Mouse (Mus musculus) thymus, postnatal 10 days (tissue): ENCODE results near the gene Sertad1.
A peak's percentile ranks its signal among the peaks of the same experiment; 100 is the strongest.

Experiments used
- DNase-seq, 2 experiments: peaks; one replicate each; pipeline ENCODE4 v3.0.0; 2021; ENCODE audit warnings: low spot score in 2 of 2

Sertad1 gene

DNA sequence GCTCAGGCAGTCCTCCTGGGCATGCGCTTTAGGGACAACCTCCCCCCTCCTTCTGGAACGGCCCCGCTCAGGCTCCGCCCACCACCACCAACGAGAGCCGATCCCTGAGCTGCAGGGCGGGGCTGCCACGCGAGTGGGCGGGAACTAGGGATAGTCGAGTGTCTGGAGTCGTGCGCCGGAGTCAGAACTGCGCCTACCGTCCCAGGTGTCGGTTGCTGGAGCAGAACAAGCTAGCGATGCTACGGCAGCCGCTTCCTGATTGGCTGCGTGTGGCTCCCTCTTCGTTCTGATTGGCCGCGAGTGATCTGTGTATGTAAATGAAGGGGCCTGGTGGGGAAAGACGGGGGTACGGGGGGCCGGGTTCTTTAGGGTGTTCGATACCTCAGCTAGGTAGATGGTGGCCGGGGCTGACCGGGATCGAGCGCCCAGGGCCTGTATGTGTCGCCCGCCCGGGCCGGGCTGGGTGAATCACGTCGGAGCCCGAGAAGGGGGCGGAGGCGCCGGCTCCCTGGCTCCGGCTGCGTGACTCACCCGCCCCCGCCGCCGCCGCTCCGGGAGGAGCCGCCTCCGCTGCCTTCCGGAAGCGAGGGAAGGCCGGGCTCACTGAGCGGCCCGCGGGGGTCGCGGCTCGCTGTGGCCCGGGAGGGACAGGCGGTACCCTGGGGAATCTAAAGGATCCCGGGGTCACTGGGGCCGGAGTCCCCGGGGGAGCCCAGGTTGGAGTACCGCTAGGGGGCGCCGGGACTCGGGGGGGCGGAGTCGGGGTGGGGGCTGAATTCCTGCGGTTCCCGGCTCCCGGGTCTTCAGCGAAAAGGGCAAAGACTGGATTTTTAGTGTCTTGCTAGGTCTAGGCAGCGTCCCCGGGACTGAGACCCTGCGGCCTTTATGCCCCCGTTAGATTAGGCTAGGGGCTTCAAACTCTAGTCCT is at the start of gene Sertad1:
TSS of gene Sertad1 (plus strand) at position 141 of the 928 bp plus-strand sequence.
- peak; percentile 99 to 100 for DNase-seq

- peak; percentile 21 to 34 for DNase-seq
Observed at GRCm38 (mm10) chr7:27437544-27437943, 49.2 kb upstream of the Sertad1 start.

DNA sequence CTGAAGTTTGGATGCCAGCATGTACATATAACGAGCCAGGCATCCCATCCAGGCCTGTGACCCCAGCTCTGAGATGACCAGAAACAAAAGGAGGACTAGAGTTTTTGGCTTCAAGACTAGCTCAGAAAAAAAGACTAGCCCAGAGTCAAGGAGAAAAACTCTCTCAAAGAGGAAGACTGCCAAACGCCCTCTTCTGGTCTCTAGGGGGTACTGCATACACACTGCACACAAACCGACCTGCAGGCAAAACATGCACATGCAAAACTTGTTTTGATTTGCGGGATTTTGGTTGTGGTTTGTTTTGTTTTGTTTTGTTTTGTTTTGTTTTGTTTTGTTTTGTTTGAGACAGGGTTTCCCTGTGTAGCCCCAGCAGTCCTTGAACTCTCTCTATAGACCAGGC is 46.7 kb upstream of the Sertad1 start:
- DNase-seq, result no peak

GRCm38 (mm10) chr7:27446051-27446450 is 40.7 kb upstream of the Sertad1 start:
- no peak for DNase-seq

GRCm38 (mm10) chr7:27446521-27447418 is 39.9 kb upstream of the Sertad1 start:
- no peak for DNase-seq

GRCm38 (mm10) chr7:27447419-27448286 is 39.1 kb upstream of the Sertad1 start, which contains the start of the genes Sptbn4 and Blvrb:
Gene Sptbn4, minus strand, starts transcription at chr7:27447686.
Gene Blvrb, plus strand, starts transcription at chr7:27447978.
- DNase-seq, result peak; percentile 95 to 98

DNA sequence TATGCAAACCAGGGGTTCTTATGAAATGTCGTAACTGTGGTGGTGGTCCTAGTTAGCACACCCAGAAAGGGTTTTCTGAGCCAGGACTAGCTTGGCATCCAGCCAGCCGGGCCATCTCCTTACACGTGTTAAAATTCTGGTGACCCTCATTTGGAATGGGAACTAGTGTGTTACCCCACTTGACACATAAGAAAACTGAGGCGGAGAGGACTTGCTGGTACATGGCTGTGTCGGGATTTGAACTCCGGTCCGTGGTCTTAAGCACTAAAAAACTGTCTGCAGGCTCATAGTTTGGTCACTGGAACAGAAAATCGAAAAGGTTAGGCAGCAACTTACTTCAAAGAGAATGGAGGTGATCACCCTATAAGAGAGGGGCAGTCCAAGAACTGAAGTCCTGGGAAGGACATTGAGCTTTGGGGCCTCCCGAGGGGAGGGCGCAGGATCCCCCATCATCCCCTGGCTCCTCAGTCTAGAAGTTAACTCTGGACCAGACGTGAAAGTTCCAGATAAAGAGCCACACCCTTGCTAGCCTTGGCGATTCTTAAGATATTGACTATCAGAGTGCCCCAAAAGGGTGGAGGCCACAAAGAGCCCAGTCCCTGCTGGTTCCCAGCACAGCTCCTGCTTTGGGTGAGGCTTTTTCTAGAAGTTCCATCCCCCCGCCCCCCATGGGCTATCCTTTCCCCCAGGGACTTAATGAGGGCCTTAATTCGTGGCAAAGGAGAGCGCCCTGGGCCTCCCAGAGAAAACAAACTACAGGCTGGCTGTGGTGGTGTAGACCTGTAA is 38.1 kb upstream of the Sertad1 start:
- DNase-seq, result no peak

- peak; percentile 20 to 47 for DNase-seq
Observed at GRCm38 (mm10) chr7:27449256-27449862, 37.4 kb upstream of the Sertad1 start.

- no peak for DNase-seq
Observed at GRCm38 (mm10) chr7:27451359-27451758, 35.4 kb upstream of the Sertad1 start.

GRCm38 (mm10) chr7:27452206-27452770 is 34.4 kb upstream of the Sertad1 start:
- no peak for DNase-seq

GRCm38 (mm10) chr7:27454461-27455121 is 32.1 kb upstream of the Sertad1 start:
- no peak for DNase-seq

GRCm38 (mm10) chr7:27455273-27455672 is 31.4 kb upstream of the Sertad1 start:
- no peak for DNase-seq

GRCm38 (mm10) chr7:27458614-27459013 is 28.1 kb upstream of the Sertad1 start:
- DNase-seq, result no peak

- DNase-seq, result no peak
Observed at GRCm38 (mm10) chr7:27459640-27460039, 27.1 kb upstream of the Sertad1 start.

DNA sequence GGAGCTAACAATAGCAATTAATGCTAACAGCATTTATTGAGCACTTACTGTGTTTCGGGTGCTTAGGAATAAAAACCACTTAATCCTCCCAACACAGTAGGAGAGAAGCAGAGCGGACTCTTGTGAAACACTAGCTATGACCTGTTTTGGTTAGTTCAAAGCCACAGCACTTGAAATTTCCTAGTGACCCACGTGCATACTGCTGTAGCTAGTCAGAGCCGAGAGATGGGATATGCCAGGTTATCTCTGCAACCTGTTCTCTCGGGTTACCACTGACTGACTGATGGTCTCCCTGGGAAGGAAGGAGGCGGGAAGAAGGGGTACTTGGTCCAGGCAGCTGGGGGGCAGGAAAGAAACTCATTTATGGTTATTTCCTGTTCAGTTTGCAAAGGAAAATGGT is 26.2 kb upstream of the Sertad1 start:
- no peak for DNase-seq

- DNase-seq, result no peak
Observed at GRCm38 (mm10) chr7:27467648-27468047, 19.1 kb upstream of the Sertad1 start.

DNA sequence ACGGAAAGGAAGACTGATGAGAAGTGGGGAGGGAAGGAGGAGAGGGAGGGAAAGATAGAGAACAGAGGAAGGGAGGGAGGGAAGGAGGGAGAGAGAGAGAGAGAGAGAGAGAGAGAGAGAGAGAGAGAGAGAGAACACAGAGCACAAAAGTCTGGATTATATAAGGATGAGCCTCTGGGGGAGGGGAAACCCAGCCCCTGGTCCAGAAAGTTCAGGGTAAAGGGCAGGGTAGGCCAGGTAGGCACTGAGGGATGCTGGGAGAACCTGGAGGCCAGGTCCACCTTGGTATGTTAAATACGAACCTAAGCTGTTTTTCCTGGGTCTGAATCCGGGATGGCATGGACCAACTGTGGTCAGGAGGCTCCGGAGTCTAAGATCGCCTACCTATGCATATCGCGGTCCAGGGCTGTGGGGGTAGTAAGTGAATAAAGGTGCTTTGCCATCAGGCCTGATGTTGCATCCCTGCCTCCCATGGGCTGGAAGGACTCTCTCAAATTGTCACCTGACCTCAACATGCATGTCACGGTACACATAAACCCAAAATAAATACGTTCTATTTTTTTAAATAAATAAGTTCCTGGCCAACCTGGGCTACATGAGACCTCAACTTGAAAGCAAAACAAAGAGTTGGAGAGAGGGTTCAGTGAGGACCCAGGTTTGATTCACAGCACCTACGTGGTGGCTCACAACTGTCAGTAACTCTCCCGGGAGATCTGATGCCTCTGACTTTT is 15.2 kb upstream of the Sertad1 start:
- no peak for DNase-seq

DNA sequence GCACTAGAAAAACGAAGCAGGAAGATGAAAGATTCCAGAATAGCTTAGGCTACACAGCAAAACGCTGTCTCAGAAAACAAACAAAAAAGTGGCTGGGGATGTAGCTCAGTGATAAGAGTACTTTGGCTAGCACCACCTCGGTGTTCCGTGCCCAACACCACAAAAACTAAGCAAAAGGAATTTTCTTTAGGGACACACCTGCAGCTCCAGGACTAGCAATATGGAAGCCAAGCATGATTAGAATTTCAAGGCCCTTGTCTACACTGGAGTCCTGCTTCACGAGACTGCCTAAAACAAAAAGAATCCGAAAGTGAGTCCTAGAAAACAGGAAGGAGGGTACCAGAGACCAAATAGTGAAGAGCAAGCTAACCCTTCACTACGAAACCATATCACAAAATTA is 14.1 kb upstream of the Sertad1 start:
- no peak for DNase-seq
